Mouse (Mus musculus): ENCODE results near the gene Adh7.

GRCm38 (mm10) chr3:138230266-138230665 lies 12.7 kb downstream of the Adh7 start:
- TF ChIP-seq POLR2A (IDR thresholded peaks at IDR 0.05; ENCODE audit: borderline replicate concordance, control insufficient read depth, low read depth, low read length) (no peak), CTCF (IDR thresholded peaks at IDR 0.05; ENCODE audit: control insufficient read depth, insufficient read depth, low read length) (no peak)

Data from bone marrow, adult 2 months (tissue).